Mouse (Mus musculus): ENCODE measurements around the gene Foxj3. TPM values are rescaled to one million over a fixed set of nuclear protein-coding genes. Genes with fewer than 3 reads are reported as not detected.

Gene Foxj3
- polyA plus RNA-seq, 1 experiment = 9.5 TPM

DNA sequence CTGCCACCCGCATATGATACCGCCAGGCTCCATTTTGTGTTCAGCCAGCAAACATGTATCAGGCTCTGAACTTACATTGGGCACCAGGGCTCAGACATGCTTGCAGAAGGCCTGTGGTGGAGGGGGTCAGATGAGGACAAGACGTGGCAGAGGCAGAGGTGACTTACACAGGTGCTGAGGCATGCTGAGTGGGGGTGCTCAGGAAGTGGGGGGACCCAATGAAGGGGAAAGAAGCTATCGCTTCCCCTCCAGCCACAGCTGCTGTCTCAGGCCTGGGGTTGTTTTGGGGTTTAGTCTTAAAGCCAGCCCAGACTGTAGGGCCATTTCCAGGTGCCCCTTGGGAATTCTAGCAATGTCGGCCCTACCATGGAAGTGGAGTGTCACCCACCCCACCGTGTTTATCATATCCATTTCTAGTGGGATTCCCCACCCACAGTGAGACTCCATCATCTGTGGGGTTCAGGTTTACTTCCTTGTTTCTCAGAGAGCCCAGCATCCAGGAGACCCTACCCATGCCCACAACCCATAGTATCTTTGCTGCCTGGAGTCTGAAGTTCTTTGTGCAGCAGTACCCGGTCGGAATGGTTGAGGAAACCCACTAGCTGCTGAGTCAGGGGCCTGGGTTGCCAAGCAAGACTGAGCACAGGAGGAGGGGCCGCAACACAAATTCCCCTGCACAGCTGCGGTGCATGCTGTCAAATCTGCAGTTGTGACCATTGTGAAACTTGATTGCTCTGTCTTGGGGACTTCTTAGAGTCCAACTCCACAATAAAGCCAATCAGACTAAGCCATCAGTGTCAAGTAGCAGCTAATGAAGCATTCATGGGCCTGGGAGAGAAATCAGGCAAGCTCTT, 132.8 kb downstream of the Foxj3 start:
- H3K4me3 ChIP-seq (ENCODE audit: extremely low read depth, insufficient read depth, insufficient read length) = no peak overlapping the region
- H3K27ac ChIP-seq (ENCODE audit: insufficient read depth, low read length) = peak overlapping the region; percentile 33; the same call in 1 of the 2 replicates
- TF ChIP-seq POLR2A (IDR thresholded peaks at IDR 0.05; ENCODE audit: low read depth, low read length) (no peak), CTCF (IDR thresholded peaks at IDR 0.05; ENCODE audit: extremely low read depth, insufficient read depth, insufficient read length, insufficient replicate concordance) (no peak)
- no peaks in the 10 kb centered on the region for H3K27me3 ChIP-seq (ENCODE audit: control insufficient read depth, insufficient read depth, low read length)
- 22% methylated on average over 10 of the region's 10 CpGs for WGBS
- DNase-seq (ENCODE audit: low read depth in 1 of 2, low spot score in 2 of 2) = peak in 1 of 2 experiments; percentile 68
- H3K4me1 ChIP-seq (ENCODE audit: control insufficient read depth, insufficient read depth, insufficient read length) = peaks cover 21% of the 10 kb centered on the region; the same call in 1 of the 2 replicates
- H3K36me3 ChIP-seq (ENCODE audit: control insufficient read depth, insufficient read depth, low read length) = no peaks in the 10 kb centered on the region

DNA sequence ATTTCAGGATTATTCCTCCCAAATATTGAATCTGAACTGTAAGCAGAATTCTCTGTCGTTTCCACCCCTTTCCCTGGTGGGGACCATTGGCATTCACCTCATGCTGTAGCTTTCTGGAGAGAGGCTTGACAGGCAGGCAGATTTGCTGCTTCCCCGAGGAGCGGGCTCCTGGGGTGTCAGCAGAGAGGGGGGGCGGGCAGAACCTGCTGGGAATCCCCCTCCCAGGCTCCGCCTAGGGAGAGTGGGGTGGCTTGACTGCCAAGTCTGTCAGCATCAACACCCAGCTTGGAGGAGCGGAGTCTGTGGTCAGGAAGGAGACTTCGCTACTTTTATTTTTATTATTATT, 133.4 kb downstream of the Foxj3 start:
- no peaks in the 10 kb centered on the region for H3K27me3 ChIP-seq (ENCODE audit: control insufficient read depth, insufficient read depth, low read length)
- 70% methylated on average over 7 of the region's 7 CpGs for WGBS
- no peak overlapping the region for H3K27ac ChIP-seq (ENCODE audit: insufficient read depth, low read length)
- no peak for TF ChIP-seq POLR2A (IDR thresholded peaks at IDR 0.05; ENCODE audit: low read depth, low read length)
- TF ChIP-seq CTCF (IDR thresholded peaks at IDR 0.05; ENCODE audit: extremely low read depth, insufficient read depth, insufficient read length, insufficient replicate concordance) = no peak
- no peak overlapping the region for H3K4me3 ChIP-seq (ENCODE audit: extremely low read depth, insufficient read depth, insufficient read length)
- no peak for DNase-seq (ENCODE audit: low read depth in 1 of 2, low spot score in 2 of 2)
- H3K4me1 ChIP-seq (ENCODE audit: control insufficient read depth, insufficient read depth, insufficient read length) = peaks cover 21% of the 10 kb centered on the region; the same call in 1 of the 2 replicates
- H3K36me3 ChIP-seq (ENCODE audit: control insufficient read depth, insufficient read depth, low read length) = no peaks in the 10 kb centered on the region

DNA sequence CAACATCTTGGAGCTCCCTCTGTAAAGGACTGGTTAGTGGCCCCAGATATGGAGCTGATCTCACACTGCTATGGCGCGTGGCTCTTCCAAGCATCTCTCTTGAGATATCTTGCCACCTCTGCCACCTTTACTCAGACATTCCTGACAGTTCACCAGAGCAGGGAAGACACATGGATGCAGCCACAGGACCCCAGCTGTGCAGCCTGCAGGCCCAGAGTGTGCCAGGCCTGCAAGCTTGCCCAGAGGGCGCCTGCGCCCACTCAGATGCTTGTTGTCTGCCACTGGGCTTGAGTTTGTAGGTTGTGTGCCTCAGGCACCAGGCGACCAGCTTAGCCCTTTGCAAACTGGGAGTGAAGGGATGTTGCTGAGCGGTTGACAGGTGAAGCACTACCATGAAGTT, 133.9 kb downstream of the Foxj3 start:
- TF ChIP-seq POLR2A (IDR thresholded peaks at IDR 0.05; ENCODE audit: low read depth, low read length) (no peak), CTCF (IDR thresholded peaks at IDR 0.05; ENCODE audit: extremely low read depth, insufficient read depth, insufficient read length, insufficient replicate concordance) (no peak)
- Histone ChIP-seq H3K36me3 (ENCODE audit: control insufficient read depth, insufficient read depth, low read length) (no peaks in the 10 kb centered on the region), H3K27ac (ENCODE audit: insufficient read depth, low read length) (no peak overlapping the region), H3K27me3 (ENCODE audit: control insufficient read depth, insufficient read depth, low read length) (no peaks in the 10 kb centered on the region), H3K4me1 (ENCODE audit: control insufficient read depth, insufficient read depth, insufficient read length) (peaks cover 21% of the 10 kb centered on the region; the same call in 1 of the 2 replicates), H3K4me3 (ENCODE audit: extremely low read depth, insufficient read depth, insufficient read length) (no peak overlapping the region)
- WGBS = 90% methylated on average over 6 of the region's 6 CpGs
- DNase-seq (ENCODE audit: low read depth in 1 of 2, low spot score in 2 of 2) = no peak

DNA sequence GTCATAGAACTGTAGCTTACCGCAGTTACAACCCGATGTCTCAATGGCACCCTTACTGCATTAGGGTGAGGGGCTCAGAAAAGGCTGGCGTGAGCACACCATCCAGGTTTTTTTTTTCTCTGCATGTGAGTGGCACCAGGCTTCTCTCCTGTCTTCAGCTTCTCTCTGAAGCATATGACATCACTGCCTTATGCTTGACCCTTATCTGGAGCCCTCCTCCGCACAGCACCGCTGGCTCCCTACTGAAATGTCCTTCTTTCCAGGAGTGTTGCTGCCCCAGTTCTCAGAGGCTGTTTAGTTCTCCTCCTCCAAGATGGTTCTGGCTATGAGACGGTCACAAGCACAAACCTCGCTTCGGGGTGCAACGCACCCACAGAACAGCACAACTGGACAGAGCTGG, 134.4 kb downstream of the Foxj3 start:
- Histone ChIP-seq H3K27me3 (ENCODE audit: control insufficient read depth, insufficient read depth, low read length) (no peaks in the 10 kb centered on the region), H3K36me3 (ENCODE audit: control insufficient read depth, insufficient read depth, low read length) (no peaks in the 10 kb centered on the region), H3K27ac (ENCODE audit: insufficient read depth, low read length) (no peak overlapping the region), H3K4me3 (ENCODE audit: extremely low read depth, insufficient read depth, insufficient read length) (no peak overlapping the region), H3K4me1 (ENCODE audit: control insufficient read depth, insufficient read depth, insufficient read length) (peaks cover 21% of the 10 kb centered on the region; the same call in 1 of the 2 replicates)
- 92% methylated on average over 9 of the region's 9 CpGs for WGBS
- TF ChIP-seq POLR2A (IDR thresholded peaks at IDR 0.05; ENCODE audit: low read depth, low read length) (no peak), CTCF (IDR thresholded peaks at IDR 0.05; ENCODE audit: extremely low read depth, insufficient read depth, insufficient read length, insufficient replicate concordance) (no peak)
- no peak for DNase-seq (ENCODE audit: low read depth in 1 of 2, low spot score in 2 of 2)

DNA sequence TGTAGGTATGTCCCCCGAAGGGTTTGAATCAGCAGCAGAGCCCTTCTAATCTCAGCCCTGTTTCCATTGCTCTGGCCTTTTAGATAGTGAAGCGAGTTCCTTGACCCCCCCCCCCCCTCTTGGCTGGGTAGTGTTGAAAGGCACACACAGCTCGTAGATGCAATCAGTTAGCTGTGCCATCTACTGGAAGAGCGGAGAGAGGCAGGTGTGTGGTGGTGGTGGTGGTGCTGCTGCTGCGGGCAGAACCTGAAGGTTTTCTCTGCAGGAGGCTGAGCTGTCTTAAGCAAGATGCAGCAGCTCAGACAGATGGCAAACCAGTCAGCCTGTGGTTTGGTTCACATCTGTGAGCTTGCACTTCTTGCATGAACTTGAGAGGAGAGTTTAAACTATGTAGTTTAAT, 135.9 kb downstream of the Foxj3 start:
- Histone ChIP-seq H3K27me3 (ENCODE audit: control insufficient read depth, insufficient read depth, low read length) (no peaks in the 10 kb centered on the region), H3K4me1 (ENCODE audit: control insufficient read depth, insufficient read depth, insufficient read length) (peaks cover 21% of the 10 kb centered on the region; the same call in 1 of the 2 replicates), H3K4me3 (ENCODE audit: extremely low read depth, insufficient read depth, insufficient read length) (no peak overlapping the region), H3K27ac (ENCODE audit: insufficient read depth, low read length) (no peak overlapping the region), H3K36me3 (ENCODE audit: control insufficient read depth, insufficient read depth, low read length) (no peaks in the 10 kb centered on the region)
- TF ChIP-seq POLR2A (IDR thresholded peaks at IDR 0.05; ENCODE audit: low read depth, low read length) (no peak), CTCF (IDR thresholded peaks at IDR 0.05; ENCODE audit: extremely low read depth, insufficient read depth, insufficient read length, insufficient replicate concordance) (no peak)
- DNase-seq (ENCODE audit: low read depth in 1 of 2, low spot score in 2 of 2) = no peak
- WGBS = 31% methylated on average over 5 of the region's 5 CpGs

Other genes with a start within 250 kb of the Foxj3 start
- 79.1 and 103 TPM in 2 replicates for gene Ybx1, start 242.4 kb upstream of the Foxj3 start, polyA plus RNA-seq (2012; rRNA removed)
- 5.2 and 6.0 TPM in 2 replicates for gene Ppih, start 216.5 kb upstream of the Foxj3 start, polyA plus RNA-seq (2012; rRNA removed)
- 0.20 and 0.23 TPM in 2 replicates for gene Ccdc30, start 121.5 kb upstream of the Foxj3 start, polyA plus RNA-seq (2012; rRNA removed)
- gene Ppcs, start 114.6 kb upstream of the Foxj3 start, polyA plus RNA-seq (2012; rRNA removed) = 11.7 and 12.8 TPM in 2 replicates
- gene Zmynd12, start 114.2 kb upstream of the Foxj3 start, polyA plus RNA-seq (2012; rRNA removed) = 0.21 and 0.42 TPM in 2 replicates
- gene Rimkla, start 44.4 kb upstream of the Foxj3 start, polyA plus RNA-seq (2012; rRNA removed) = 0.11 and 0.40 TPM in 2 replicates
- 5.5 and 6.8 TPM in 2 replicates for gene Frg2f1, start 2.5 kb downstream of the Foxj3 start, polyA plus RNA-seq (2012; rRNA removed)
- 0.21 and 0.25 TPM in 2 replicates for gene Guca2a, start 100.7 kb downstream of the Foxj3 start, polyA plus RNA-seq (2012; rRNA removed)
- 0.41 and 1.2 TPM in 2 replicates for gene Guca2b, start 122.0 kb downstream of the Foxj3 start, polyA plus RNA-seq (2012; rRNA removed)
- 8.7 and 10.4 TPM in 2 replicates for gene Hivep3, start 196.8 kb downstream of the Foxj3 start, polyA plus RNA-seq (2012; rRNA removed)

Data from spleen, adult 2 months (tissue).